Mouse (Mus musculus) embryo, embryonic 11 days (tissue): ENCODE results near the gene Spg21.

ENCODE experiments used
- DNase-seq: peaks from one replicate; pipeline ENCODE4 v3.0.0-alpha.2; 2015

The Spg21 gene

GRCm38 (mm10) chr9:65460732-65461442 is at the start of gene Spg21:
TSS of gene Spg21 (plus strand) at chr9:65460947.
- peak; percentile 97 for DNase-seq

GRCm38 (mm10) chr9:65411326-65411725 is 49.4 kb upstream of the Spg21 start:
- no peak for DNase-seq

- no peak for DNase-seq
Measured at GRCm38 (mm10) chr9:65417738-65418137, 43.0 kb upstream of the Spg21 start.

- DNase-seq, result no peak
Measured at GRCm38 (mm10) chr9:65419633-65420032, 41.1 kb upstream of the Spg21 start.

- no peak for DNase-seq
Measured at GRCm38 (mm10) chr9:65422760-65423501, 37.8 kb upstream of the Spg21 start, which contains the start of gene Slc51b. TSS of gene Slc51b (minus strand) at chr9:65422955.

- DNase-seq, result no peak
Measured at GRCm38 (mm10) chr9:65424393-65424792, 36.4 kb upstream of the Spg21 start.

- no peak for DNase-seq
Measured at GRCm38 (mm10) chr9:65427511-65427910, 33.2 kb upstream of the Spg21 start.

GRCm38 (mm10) chr9:65428003-65428402 is 32.7 kb upstream of the Spg21 start:
- DNase-seq, result no peak

GRCm38 (mm10) chr9:65430401-65430800 is 30.3 kb upstream of the Spg21 start:
- DNase-seq, result no peak

GRCm38 (mm10) chr9:65430921-65431320 is 29.8 kb upstream of the Spg21 start:
- no peak for DNase-seq

- peak; percentile 81 for DNase-seq
Measured at GRCm38 (mm10) chr9:65432236-65432635, 28.5 kb upstream of the Spg21 start.

- DNase-seq, result peak; percentile 47
Measured at GRCm38 (mm10) chr9:65434140-65434539, 26.6 kb upstream of the Spg21 start.

- DNase-seq, result no peak
Measured at GRCm38 (mm10) chr9:65435211-65435610, 25.5 kb upstream of the Spg21 start.

GRCm38 (mm10) chr9:65435671-65436301 is 25.0 kb upstream of the Spg21 start, which contains the start of gene Mtfmt:
TSS of gene Mtfmt (plus strand) at chr9:65435782.
- peak; percentile 97 for DNase-seq

GRCm38 (mm10) chr9:65444692-65445091 is 16.1 kb upstream of the Spg21 start:
- DNase-seq, result no peak

GRCm38 (mm10) chr9:65447951-65448350 is 12.8 kb upstream of the Spg21 start:
- no peak for DNase-seq

- DNase-seq, result no peak
Measured at GRCm38 (mm10) chr9:65458975-65459374, 1.8 kb upstream of the Spg21 start.

GRCm38 (mm10) chr9:65460198-65460597 is 549 bp upstream of the Spg21 start:
- DNase-seq, result no peak

GRCm38 (mm10) chr9:65462544-65462943 is 1.8 kb downstream of the Spg21 start:
- no peak for DNase-seq

- DNase-seq, result no peak
Measured at GRCm38 (mm10) chr9:65464161-65464560, 3.4 kb downstream of the Spg21 start.

GRCm38 (mm10) chr9:65465241-65465640 is 4.5 kb downstream of the Spg21 start:
- DNase-seq, result no peak

- DNase-seq, result peak; percentile 18
Measured at GRCm38 (mm10) chr9:65467686-65468085, 6.9 kb downstream of the Spg21 start.

- no peak for DNase-seq
Measured at GRCm38 (mm10) chr9:65472769-65473168, 12.0 kb downstream of the Spg21 start.

- DNase-seq, result no peak
Measured at GRCm38 (mm10) chr9:65479158-65479557, 18.4 kb downstream of the Spg21 start.
